Mouse (Mus musculus): ENCODE data around the gene Lrrc3c. TPM values are rescaled to one million over a fixed set of nuclear protein-coding genes. Genes with fewer than 3 reads are reported as not detected.
A peak's percentile ranks its signal among the peaks of the same experiment; 100 is the strongest.
"Not testable (repeated sequence)": the region's sequence is repeated elsewhere in the genome, so short reads cannot be mapped to it uniquely, and the experiment has no call there.

Gene Lrrc3c
- polyA plus RNA-seq, 1 experiment, result not detected

GRCm38 (mm10) chr11:98599291-98599690 is 1.2 kb downstream of the Lrrc3c start:
- no peak for DNase-seq (ENCODE audit: low read depth)
- TF ChIP-seq CTCF (IDR thresholded peaks at IDR 0.05; ENCODE audit: borderline replicate concordance, extremely low read depth, insufficient read depth, insufficient read length) (no peak), POLR2A (IDR thresholded peaks at IDR 0.05; ENCODE audit: borderline replicate concordance, extremely low read depth, insufficient read depth, insufficient read length, poor library complexity, severe bottlenecking) (no peak)

GRCm38 (mm10) chr11:98602090-98602690 is 4.1 kb downstream of the Lrrc3c start:
- DNase-seq (ENCODE audit: low read depth), result peak; percentile 17
- no peak for TF ChIP-seq POLR2A (IDR thresholded peaks at IDR 0.05; ENCODE audit: borderline replicate concordance, extremely low read depth, insufficient read depth, insufficient read length, poor library complexity, severe bottlenecking)
- no peak for TF ChIP-seq CTCF (IDR thresholded peaks at IDR 0.05; ENCODE audit: borderline replicate concordance, extremely low read depth, insufficient read depth, insufficient read length)

GRCm38 (mm10) chr11:98603953-98604352 is 5.9 kb downstream of the Lrrc3c start:
- TF ChIP-seq POLR2A (IDR thresholded peaks at IDR 0.05; ENCODE audit: borderline replicate concordance, extremely low read depth, insufficient read depth, insufficient read length, poor library complexity, severe bottlenecking) (no peak), CTCF (IDR thresholded peaks at IDR 0.05; ENCODE audit: borderline replicate concordance, extremely low read depth, insufficient read depth, insufficient read length) (no peak)
- DNase-seq (ENCODE audit: low read depth), result no peak

- not testable (repeated sequence) for DNase-seq (ENCODE audit: low read depth)
These were observed 6.8 kb downstream of the Lrrc3c start for GRCm38 (mm10) chr11:98604911-98605310.

- peak; percentile 63; the same call in 1 of the 2 replicates for TF ChIP-seq CTCF (IDR thresholded peaks at IDR 0.05; ENCODE audit: borderline replicate concordance, extremely low read depth, insufficient read depth, insufficient read length)
- TF ChIP-seq POLR2A (IDR thresholded peaks at IDR 0.05; ENCODE audit: borderline replicate concordance, extremely low read depth, insufficient read depth, insufficient read length, poor library complexity, severe bottlenecking), result no peak
- DNase-seq (ENCODE audit: low read depth), result peak; percentile 81
These were observed 8.7 kb downstream of the Lrrc3c start for GRCm38 (mm10) chr11:98606763-98607162.

- TF ChIP-seq POLR2A (IDR thresholded peaks at IDR 0.05; ENCODE audit: borderline replicate concordance, extremely low read depth, insufficient read depth, insufficient read length, poor library complexity, severe bottlenecking) (no peak), CTCF (IDR thresholded peaks at IDR 0.05; ENCODE audit: borderline replicate concordance, extremely low read depth, insufficient read depth, insufficient read length) (no peak)
- no peak for DNase-seq (ENCODE audit: low read depth)
These were observed 22.7 kb downstream of the Lrrc3c start for GRCm38 (mm10) chr11:98620791-98621190.

- not testable (repeated sequence) for DNase-seq (ENCODE audit: low read depth)
These were observed 25.9 kb downstream of the Lrrc3c start for GRCm38 (mm10) chr11:98623981-98624380.

- DNase-seq (ENCODE audit: low read depth), result not testable (repeated sequence)
These were observed 26.3 kb downstream of the Lrrc3c start for GRCm38 (mm10) chr11:98624381-98624780.

GRCm38 (mm10) chr11:98625611-98626410 is 27.7 kb downstream of the Lrrc3c start, which contains the start of the genes Gm12355 and Gsdma3:
Gene Gm12355, minus strand, starts transcription at chr11:98625661.
Gene Gsdma3, plus strand, starts transcription at chr11:98626360.
- TF ChIP-seq POLR2A (IDR thresholded peaks at IDR 0.05; ENCODE audit: borderline replicate concordance, extremely low read depth, insufficient read depth, insufficient read length, poor library complexity, severe bottlenecking) (no peak), CTCF (IDR thresholded peaks at IDR 0.05; ENCODE audit: borderline replicate concordance, extremely low read depth, insufficient read depth, insufficient read length) (no peak)
- DNase-seq (ENCODE audit: low read depth), result no peak

GRCm38 (mm10) chr11:98628706-98629105 is 30.6 kb downstream of the Lrrc3c start:
- DNase-seq (ENCODE audit: low read depth), result no peak
- TF ChIP-seq CTCF (IDR thresholded peaks at IDR 0.05; ENCODE audit: borderline replicate concordance, extremely low read depth, insufficient read depth, insufficient read length) (no peak), POLR2A (IDR thresholded peaks at IDR 0.05; ENCODE audit: borderline replicate concordance, extremely low read depth, insufficient read depth, insufficient read length, poor library complexity, severe bottlenecking) (no peak)

- DNase-seq (ENCODE audit: low read depth), result no peak
- TF ChIP-seq POLR2A (IDR thresholded peaks at IDR 0.05; ENCODE audit: borderline replicate concordance, extremely low read depth, insufficient read depth, insufficient read length, poor library complexity, severe bottlenecking) (no peak), CTCF (IDR thresholded peaks at IDR 0.05; ENCODE audit: borderline replicate concordance, extremely low read depth, insufficient read depth, insufficient read length) (no peak)
These were observed 32.6 kb downstream of the Lrrc3c start for GRCm38 (mm10) chr11:98630646-98631045.

GRCm38 (mm10) chr11:98635312-98635970 is 37.4 kb downstream of the Lrrc3c start:
- DNase-seq (ENCODE audit: low read depth), result peak; percentile 3

Data from brain, embryonic 14.5 days (tissue).